Mouse (Mus musculus): ENCODE results near the gene Catsperd.

GRCm38 (mm10) chr17:56700451-56700850 is 72.5 kb downstream of the Catsperd start:
- TF ChIP-seq CTCF (IDR thresholded peaks at IDR 0.05; ENCODE audit: low read depth, low read length) (no peak), POLR2A (IDR thresholded peaks at IDR 0.05; ENCODE audit: borderline replicate concordance, low read depth, low read length) (no peak)
